Mouse (Mus musculus) MEL-GATA-1-ER (cell line): ENCODE data around the gene Gch1.
A peak's percentile ranks its signal among the peaks of the same experiment; 100 is the strongest.

Experiments used
- DNase-seq: peaks from one replicate; pipeline ENCODE4 v3.0.0-alpha.2; 2012; ENCODE audit warnings: low read depth; ENCODE audit errors: extremely low read depth

The Gch1 gene

DNA sequence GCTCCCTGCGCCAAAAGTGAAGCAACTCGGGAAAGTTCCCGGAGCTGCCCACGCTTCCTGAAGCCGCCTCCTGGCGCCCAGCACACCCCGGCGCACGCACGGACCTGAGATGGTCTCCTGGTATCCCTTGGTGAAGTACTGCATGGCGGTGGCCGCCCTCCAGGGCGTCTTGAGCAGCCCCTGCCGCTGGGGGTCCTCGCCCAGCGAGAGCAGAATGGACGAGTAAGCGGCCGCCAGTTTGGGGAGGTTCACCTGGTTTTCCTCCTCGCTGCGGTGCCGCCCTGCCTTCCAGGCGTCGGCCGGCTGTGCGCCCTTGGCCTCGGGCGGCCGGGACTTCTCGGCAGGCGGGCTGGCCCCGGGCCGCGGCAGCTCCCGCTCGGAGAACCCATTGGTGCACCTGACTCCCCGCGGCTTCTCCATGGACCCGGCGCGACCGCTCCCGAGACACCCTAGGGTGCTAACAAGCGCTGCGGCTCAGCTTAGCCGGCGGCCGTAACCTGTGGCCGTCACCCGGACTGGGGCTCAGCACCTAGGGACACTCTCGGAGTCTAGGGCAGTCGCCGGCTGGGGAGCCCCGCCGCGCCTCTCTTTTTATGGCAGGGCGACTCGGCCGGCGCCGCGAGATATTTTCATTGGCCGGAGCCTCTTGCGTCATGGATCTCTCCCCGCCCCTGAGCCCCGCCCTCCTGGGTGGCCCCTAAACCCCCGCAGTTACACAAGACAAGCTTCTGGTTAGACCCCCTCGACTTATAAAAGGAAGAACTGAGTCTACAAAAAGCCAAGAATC is at the start of gene Gch1:
Gch1 (minus strand) TSS at position 566 of the 787 bp plus-strand sequence.
- DNase-seq, result no peak

GRCm38 (mm10) chr14:47237286-47237685 is 48.1 kb upstream of the Gch1 start:
- no peak for DNase-seq

- no peak for DNase-seq
These were observed 47.3 kb upstream of the Gch1 start for GRCm38 (mm10) chr14:47236491-47236890.

GRCm38 (mm10) chr14:47234526-47235250 is 45.5 kb upstream of the Gch1 start:
- DNase-seq, result no peak

- DNase-seq, result peak; percentile 39
These were observed 44.8 kb upstream of the Gch1 start for GRCm38 (mm10) chr14:47234032-47234431.

DNA sequence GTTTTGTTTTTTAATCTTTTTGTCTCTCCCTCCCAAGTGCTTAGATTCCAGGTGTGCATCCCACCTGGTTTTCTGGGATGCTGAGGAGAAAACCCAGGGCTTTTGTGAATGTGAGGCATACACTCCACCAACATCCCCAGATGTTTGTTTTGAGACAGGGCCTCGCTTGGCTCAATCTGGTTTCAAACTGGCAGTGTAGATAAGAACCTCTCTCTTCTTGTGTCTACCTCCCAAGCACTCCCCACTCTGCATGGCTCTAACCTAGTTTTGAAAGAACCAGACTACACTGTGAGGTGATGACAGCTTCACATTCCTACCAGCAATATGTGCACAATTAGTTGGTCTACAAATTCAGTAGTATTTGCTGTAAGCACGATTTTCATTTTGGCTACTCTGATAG is 44.4 kb upstream of the Gch1 start:
- peak; percentile 51 for DNase-seq

DNA sequence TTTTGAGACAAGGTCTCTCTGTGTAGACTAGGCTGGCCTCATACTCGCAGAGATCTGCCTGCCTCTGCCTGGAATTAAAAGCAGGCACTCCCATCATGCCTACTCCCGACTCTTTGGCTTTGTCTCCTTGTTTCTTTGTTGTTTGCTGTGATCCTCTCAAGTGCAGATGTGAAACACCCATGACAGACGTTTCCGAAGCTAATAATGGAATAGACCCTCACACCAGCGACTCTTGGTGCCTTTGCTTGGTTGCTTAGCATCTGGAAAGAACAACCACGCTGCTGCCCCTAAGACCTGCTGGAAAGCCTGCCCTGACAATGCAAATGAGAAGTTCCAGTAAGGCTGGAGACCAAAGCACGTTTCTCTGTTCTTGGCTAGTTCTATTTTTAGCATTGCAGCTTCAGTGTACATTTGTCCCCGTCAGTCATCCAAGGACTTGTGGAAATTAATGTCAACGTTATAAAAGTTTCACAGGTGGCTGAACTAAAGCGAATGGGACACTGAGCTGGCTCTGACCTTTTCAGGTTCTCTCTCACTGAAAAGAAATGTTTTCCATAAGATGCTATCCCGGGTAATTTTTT is 40.7 kb upstream of the Gch1 start:
- DNase-seq, result no peak

- DNase-seq, result no peak
These were observed 36.7 kb upstream of the Gch1 start for GRCm38 (mm10) chr14:47225931-47226330.

- DNase-seq, result no peak
These were observed 35.5 kb upstream of the Gch1 start for GRCm38 (mm10) chr14:47224476-47225325.

DNA sequence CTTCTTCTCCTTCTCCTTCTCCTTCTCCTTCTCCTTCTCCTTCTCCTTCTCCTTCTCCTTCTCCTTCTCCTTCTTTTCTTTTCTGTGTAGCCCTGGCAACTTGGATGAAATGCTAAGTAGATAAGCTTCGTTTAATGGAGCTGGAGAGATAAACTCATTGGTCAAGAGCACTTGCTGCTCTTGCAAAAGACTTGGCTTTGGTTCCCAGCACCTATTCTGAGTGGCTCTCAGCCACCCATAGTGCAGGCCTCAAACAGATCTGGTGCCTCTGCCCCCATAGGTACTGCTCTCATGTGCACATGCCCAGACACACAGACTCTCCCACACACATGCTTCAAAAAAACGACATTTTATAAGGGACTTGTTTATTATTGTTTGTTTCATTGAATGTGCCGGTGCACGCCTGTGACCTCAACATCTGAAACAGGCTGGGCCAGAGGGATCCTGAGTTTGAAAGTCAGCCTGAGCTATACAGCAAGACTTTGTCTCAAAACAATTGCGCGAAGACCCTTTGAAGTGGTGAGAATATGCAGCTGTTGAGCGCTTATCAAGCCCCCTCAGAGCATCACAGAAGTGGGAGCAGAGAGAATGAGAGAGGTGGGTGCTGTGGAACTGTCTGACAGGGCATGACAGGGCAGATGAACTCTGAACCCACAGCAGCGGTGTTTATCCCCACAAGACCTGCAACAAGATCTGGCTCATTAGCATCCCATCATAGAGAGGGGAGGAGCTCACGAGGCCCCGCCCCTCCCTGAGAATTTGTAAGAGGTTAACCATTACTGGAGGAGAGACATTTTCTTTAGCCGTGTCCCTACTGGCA is 33.6 kb upstream of the Gch1 start:
- DNase-seq, result no peak

- no peak for DNase-seq
These were observed 32.4 kb upstream of the Gch1 start for GRCm38 (mm10) chr14:47221567-47221966.

DNA sequence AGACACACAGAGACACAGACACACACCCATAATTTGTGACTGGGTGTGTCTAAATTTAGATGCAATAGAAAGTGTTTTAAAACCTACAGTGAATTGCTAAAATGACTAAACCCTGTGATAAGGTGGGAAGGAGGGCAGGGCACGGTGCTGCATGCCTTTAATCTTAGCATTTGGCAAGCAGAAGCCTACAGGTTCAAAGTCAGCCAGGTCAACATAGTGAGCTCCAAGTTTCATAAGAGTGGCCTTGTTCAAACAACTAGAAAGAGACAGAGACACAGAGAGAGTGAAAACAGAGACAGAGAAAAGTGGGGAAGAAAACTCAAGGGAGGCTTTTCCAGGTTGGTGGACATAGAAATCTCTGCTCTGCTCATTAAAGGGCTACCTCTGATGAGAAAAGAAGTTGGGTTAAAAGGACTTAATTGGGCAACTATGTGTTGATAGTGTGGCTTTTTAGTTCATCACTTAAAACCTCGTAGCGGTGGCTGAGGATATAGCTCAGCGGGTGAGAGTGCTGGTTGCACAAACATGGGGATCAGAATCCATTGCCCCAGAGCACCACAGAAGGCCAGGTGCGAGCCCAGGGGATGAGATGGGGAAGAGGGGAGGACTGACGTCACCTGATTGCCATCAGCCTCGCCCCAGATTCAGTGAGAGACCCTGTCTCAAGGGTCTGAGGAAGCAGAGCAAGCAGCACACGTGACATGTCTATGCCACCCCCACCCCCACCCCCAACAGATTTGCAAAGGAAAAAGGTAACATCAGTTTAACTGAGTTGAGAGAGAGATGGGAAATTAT is 31.2 kb upstream of the Gch1 start:
- DNase-seq, result no peak

DNA sequence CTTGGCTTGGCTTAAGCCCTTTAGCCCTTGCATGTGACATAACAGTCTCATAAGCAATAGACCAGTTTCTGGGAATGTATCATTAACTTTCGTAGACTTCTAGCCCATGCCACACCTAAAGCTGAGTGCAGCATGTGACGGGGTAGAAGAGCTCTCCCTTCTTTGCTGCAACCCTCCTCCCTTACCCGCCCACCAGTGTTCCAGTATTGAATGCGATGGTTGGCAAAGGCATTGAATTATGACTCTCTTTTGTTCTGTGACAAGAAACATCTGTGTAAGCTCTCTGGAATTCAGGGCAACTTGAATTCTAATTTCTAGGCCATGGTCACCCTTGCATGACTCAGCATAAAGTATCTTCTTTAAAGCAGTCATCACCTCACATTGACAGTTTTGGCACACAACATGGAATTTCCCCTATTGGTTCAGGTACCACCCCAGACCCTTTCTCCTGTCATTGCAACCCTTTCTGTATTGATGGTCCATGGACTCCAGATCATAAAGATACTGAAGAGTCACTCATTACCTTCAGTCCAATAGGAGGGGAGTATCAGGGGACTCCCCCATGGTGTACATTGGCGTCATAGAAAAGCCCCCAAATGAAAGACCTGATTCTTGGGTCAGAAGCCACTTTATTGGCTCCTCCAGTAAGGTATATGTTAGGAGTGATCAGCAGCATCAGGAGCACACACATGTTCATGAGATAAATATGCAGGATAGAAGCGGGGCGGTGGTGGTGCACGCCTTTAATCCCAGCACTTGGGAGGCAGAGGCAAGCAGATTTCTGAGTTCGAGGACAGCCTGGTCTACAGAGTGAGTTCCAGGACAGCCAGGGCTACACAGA is 29.8 kb upstream of the Gch1 start:
- no peak for DNase-seq

GRCm38 (mm10) chr14:47216541-47216940 is 27.3 kb upstream of the Gch1 start:
- no peak for DNase-seq

DNA sequence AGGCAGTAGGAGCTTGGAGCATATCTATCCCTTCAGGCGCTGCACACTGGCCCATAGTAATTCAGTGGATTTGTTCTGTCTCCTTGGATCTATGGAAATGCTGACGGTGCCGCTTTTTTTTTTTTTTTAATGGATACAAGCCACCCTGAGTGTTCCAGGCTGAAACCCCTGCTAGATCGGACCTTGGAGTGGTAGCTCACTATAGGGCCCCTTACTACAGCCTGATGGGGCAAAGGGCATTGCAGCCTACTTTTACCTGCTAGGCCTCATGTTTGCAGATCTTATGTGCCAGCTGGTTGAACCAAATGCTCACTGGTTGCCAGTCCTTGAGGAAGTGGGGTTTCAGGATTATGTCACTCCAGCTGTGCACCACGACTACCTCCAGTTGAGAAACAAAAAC is 25.2 kb upstream of the Gch1 start:
- DNase-seq, result no peak

DNA sequence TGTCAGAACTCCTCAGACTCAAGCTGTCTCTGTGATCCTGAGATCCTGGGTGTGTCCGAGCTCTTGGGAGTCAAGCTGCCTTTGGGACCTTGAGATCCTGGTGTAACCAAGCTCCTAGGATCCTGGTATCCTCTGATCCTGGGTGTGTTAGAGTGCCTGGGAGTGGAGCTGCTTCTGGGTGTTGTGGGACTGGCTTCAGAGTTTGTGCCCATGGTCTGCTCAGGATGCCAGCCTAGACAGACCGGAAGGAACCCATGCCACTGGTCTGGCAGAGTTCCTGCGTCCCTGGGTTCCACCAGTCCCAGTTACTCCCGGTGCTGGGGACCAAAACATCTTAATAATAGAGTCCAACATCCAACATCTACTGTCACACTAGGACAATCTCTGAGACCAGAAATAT is 24.1 kb upstream of the Gch1 start:
- DNase-seq, result no peak

DNA sequence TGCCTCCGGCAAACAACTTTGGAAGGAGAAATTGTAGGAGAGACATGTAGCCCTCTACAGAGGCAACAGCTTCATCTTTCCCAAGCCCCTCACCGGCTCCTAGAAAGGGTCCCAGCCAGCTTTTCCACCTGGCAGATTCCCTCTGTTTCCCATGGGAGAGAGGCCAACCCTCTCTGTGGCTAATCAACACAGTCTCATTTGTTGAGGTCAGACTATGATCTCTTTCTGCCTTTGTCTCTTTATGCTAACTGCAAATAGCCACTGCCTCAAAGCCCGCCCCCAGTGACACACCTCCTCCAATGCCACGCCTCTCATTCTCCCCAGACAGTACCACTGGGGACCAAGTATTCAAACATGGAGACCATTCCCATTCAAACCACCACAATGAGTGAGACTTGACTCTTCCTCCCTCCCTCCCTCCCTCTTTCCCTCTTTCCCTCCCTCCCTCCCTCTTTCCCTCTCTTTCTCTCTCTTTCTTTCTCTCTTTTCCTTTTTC is 20.5 kb upstream of the Gch1 start:
- no peak for DNase-seq

DNA sequence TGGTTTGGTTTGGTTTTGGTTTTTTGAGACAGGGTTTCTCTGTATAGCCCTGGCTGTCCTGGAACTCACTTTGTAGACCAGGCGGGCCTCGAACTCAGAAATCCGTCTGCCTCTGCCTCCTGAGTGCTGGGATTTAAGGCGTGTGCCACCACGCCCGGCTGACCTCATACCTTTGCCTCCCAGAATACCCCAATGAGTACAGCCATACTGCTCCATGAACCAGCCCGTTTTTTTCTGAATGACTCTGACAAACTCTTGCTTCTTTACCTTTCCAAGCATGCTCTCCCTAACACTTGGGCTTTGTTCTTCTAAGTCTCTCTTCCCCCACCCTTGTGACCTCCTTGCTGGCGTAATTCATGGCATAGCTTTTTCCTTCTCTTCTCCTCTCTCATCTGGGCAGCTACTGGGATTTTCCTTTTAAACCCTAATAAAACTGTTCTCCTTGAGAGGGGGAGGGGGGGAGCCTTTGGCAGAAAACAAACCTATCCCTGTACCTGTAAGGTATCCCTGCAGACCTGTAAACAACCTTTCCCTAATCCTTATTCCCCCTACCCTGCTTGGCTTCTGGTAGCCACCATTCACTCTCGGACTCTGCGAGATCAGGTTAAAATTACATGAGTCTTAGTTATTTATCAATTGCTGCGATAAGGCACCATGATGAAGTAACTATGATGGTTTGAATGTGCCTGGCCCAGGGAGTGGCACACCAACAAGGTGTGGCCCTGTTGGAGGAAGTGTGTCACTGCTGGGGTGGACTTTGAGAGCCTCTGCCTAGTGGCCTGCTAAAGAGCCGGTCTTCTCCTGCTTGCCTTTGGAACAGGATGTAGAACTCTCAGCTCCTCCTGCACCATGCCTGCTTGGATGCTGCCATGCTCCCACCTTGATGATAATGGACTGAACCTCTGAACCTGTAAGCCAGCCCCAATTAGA is 19.6 kb upstream of the Gch1 start:
- no peak for DNase-seq
